Mouse (Mus musculus) neural tube, embryonic 15.5 days (tissue): Measurements from ENCODE around the gene Bfsp2. TPM values are rescaled to one million over a fixed set of nuclear protein-coding genes. Genes with fewer than 3 reads are reported as not detected.

Source experiments
- ATAC-seq: fragments of 200-750 bp; cut with Nextera tagmentation; 2 replicates; pipeline ENCODE4 v1.8.0; 2017; ENCODE audit warnings: mild to moderate bottlenecking, moderate TSS enrichment, moderate library complexity; ENCODE audit not compliant: low FRiP score
- H3K27ac ChIP-seq: fragments of 300-500 bp; sonication (generic); replicated peaks from 2 replicates; pipeline ENCODE4 v1.5.1; 2015; ENCODE audit warnings: mild to moderate bottlenecking, inconsistent platforms
- H3K27me3 ChIP-seq: fragments of 300-500 bp; sonication (generic); replicated peaks from 2 replicates; pipeline ENCODE4 v1.6.1; 2015; ENCODE audit warnings: inconsistent platforms
- H3K36me3 ChIP-seq: fragments of 300-500 bp; sonication (generic); 2 replicates; pipeline ENCODE4 v1.6.1; 2015; ENCODE audit warnings: inconsistent platforms
- H3K4me1 ChIP-seq: fragments of 300-500 bp; sonication (generic); 2 replicates; pipeline ENCODE4 v1.6.1; 2015; ENCODE audit warnings: inconsistent platforms
- H3K4me2 ChIP-seq: fragments of 300-500 bp; sonication (generic); 2 replicates; pipeline ENCODE4 v1.6.1; 2015; ENCODE audit warnings: inconsistent platforms, mild to moderate bottlenecking, moderate library complexity
- H3K4me3 ChIP-seq: fragments of 300-500 bp; sonication (generic); replicated peaks from 2 replicates; pipeline ENCODE4 v1.5.1; 2015; ENCODE audit warnings: mild to moderate bottlenecking, inconsistent platforms
- H3K9ac ChIP-seq: fragments of 300-500 bp; sonication (generic); replicated peaks from 2 replicates; pipeline ENCODE4 v1.6.1; 2015; ENCODE audit warnings: mild to moderate bottlenecking, inconsistent platforms
- H3K9me3 ChIP-seq: fragments of 300-500 bp; sonication (generic); replicated peaks from 2 replicates; pipeline ENCODE4 v1.6.1; 2016; ENCODE audit warnings: inconsistent platforms
- WGBS: fragments of 180-500 bp; shearing (Covaris S2); methylation state at CpG from one replicate; pipeline ENCODE4 v1.1.7; 2015; ENCODE audit warnings: mixed read lengths; 5-methylcytosine and 5-hydroxymethylcytosine counted together
- polyA plus RNA-seq: library from polyadenylated mRNA; unstranded; fragments of >200 nt; fragmentation: Nextera tagmentation; extraction: Ambion mirVana; gene quantifications from 2 replicates; pipeline ENCODE4 v1.2.1, GENCODE M21; 2015

Bfsp2 gene
- 2.5 and 2.7 TPM in 2 replicates for polyA plus RNA-seq

DNA sequence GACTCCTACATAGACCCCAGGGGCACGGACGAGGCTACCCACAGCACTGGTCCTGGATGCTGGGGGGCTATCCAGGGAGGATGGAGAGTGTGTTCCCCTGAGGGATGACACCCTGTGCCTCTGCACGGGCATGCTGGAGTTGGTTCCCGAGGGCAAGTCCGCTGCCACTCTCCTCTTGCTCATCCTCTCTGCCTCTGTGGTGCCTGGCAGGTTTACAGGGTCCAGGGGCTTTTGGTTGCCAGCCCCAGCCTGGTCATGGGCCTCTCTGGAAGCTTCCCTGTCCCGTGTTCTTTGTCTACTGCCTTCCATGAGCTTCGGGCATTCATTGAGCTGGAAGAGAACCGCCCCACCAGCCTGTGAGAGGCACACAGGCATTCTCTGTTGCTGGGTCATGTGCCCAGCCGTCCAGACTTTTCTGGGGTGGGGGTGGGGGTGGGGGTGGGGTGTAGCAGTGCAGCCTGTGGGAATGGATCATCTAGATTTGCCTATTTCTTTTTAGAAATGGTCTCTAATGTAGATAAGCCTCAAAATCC, at the start of gene Bfsp2:
Bfsp2 (minus strand) TSS at position 377 of the 533 bp plus-strand sequence.
- Histone ChIP-seq H3K36me3 (no peaks in the 10 kb centered on the region), H3K27ac (no peak within 1 kb of the TSS), H3K9ac (no peak within 1 kb of the TSS), H3K9me3 (no peaks in the 10 kb centered on the region), H3K4me2 (no peak within 1 kb of the TSS), H3K27me3 (no peaks in the 10 kb centered on the region), H3K4me1 (peaks cover 5% of the 10 kb centered on the region; the same call in 1 of the 2 replicates), H3K4me3 (no peak within 1 kb of the TSS)
- WGBS, result 66% methylated on average over 9 of the region's 9 CpGs
- no peak; the same call in 1 of the 2 replicates for ATAC-seq

DNA sequence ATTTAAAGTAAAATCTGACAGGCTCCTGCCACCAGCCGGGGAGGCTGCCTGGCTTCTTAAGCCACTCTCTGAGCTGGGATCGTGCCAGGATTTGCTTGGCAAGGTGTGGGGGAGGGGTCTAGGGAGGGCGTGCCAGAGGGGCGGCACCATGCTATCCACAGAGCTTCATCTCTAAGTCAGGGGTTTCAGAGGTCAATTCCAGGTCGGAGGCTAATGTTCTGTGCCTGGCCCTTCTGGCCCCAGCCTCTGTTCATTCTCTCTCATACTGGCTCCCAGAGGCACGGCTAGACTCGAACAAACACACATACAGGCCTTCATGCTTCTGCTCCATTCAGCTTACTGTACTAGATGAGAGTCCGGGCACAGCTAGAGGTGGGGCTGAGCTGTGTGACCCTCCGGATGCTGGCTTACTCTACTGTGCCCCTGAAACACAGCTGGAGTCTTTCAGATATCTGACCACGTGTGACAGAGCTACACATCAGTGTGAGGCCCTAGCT, 44.9 kb upstream of the Bfsp2 start:
- H3K4me3 ChIP-seq, result no peak overlapping the region
- ATAC-seq, result peak; percentile 48
- WGBS, result 17% methylated on average over 10 of the region's 10 CpGs

DNA sequence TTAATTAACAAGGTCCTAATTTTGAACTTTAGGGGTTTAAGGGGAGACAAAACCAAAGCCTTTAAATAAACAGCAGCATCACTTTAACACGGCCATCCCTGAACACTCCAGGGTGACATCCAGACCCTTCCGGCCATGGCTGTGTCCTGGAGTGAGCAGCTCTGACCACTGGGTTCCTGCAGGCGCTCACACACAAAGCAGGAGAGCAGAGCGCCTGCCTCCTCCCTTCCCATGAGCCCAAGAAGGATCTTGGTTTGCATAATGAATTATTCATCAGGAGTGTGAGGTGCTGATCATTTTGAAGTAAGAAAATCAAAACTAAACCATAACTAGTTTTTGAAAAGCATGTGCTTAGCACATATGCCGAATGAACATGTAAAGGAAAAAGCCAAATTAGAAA, 44.4 kb upstream of the Bfsp2 start:
- 15% methylated on average over 5 of the region's 5 CpGs for WGBS
- peak; percentile 42; the same call in 1 of the 2 replicates for ATAC-seq
- no peaks in the 10 kb centered on the region for H3K36me3 ChIP-seq
- no peak overlapping the region for H3K9ac ChIP-seq
- H3K4me1 ChIP-seq, result peaks cover 33% of the 10 kb centered on the region
- H3K27me3 ChIP-seq, result no peaks in the 10 kb centered on the region
- no peak overlapping the region for H3K4me3 ChIP-seq
- H3K4me2 ChIP-seq, result no peak overlapping the region
- no peak overlapping the region for H3K27ac ChIP-seq
- no peaks in the 10 kb centered on the region for H3K9me3 ChIP-seq

More for the DNA sequence above, 44.9 kb upstream of the Bfsp2 start:
- Histone ChIP-seq H3K9me3 (no peaks in the 10 kb centered on the region), H3K36me3 (no peaks in the 10 kb centered on the region), H3K4me2 (no peak overlapping the region), H3K27me3 (no peaks in the 10 kb centered on the region), H3K27ac (no peak overlapping the region), H3K4me1 (peaks cover 33% of the 10 kb centered on the region), H3K9ac (no peak overlapping the region)

DNA sequence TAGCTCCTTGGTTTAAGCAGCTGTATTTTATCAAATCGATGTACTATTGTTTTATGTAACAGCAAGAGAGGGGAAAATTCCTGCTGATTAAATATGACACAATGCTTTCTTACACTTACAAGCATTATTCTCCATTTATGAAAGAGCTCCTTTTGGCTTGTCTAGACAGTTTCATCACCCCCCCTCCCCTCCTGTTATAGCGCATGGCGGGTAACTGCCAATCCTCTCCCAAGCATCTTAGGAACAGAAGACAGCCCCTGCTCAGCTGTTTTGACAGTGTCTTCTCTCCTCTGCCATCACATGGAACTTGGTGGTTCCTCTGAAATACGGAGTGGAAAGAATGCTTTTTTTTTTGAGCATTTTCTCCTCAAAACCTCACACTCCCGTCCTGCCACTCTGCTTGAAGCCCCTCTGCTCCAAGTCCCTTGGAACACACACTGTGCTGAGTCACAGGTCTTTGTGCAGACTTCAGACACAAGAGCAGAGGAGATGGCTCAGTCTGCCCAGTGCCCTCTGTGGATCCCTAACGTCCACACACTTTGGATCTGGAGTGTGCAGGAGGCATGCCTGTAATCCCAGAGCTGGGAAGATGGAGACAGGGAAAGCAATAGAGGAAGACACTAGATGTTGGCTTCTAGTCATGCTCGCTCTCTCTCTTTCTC, 43.7 kb upstream of the Bfsp2 start:
- no peaks in the 10 kb centered on the region for H3K36me3 ChIP-seq
- no peak overlapping the region for H3K9ac ChIP-seq
- peaks cover 33% of the 10 kb centered on the region for H3K4me1 ChIP-seq
- ATAC-seq, result no peak
- no peak overlapping the region for H3K4me3 ChIP-seq
- no peaks in the 10 kb centered on the region for H3K27me3 ChIP-seq
- no peaks in the 10 kb centered on the region for H3K9me3 ChIP-seq
- H3K4me2 ChIP-seq, result no peak overlapping the region
- H3K27ac ChIP-seq, result no peak overlapping the region
- 45% methylated on average over 7 of the region's 7 CpGs for WGBS

DNA sequence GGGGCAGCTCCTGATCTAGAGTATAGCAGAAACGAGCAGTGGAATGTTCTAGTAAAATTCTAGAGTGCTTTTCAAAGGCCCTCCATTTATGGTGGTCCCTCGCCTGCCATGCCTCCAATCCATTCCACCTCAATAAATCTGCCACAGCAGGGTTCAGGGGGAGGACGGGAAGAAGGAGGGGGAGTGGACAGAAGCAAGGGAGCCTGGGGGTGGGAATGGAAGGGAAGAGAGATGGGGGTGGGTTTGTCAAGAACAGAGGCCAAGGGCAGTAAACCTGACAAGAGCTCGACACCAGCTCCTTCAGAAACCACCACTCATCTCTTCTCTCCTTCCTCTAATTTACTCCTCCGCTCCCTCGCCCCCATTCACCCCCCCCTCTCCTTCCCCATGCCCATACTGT, 42.8 kb upstream of the Bfsp2 start:
- 16% methylated on average over 6 of the region's 6 CpGs for WGBS

DNA sequence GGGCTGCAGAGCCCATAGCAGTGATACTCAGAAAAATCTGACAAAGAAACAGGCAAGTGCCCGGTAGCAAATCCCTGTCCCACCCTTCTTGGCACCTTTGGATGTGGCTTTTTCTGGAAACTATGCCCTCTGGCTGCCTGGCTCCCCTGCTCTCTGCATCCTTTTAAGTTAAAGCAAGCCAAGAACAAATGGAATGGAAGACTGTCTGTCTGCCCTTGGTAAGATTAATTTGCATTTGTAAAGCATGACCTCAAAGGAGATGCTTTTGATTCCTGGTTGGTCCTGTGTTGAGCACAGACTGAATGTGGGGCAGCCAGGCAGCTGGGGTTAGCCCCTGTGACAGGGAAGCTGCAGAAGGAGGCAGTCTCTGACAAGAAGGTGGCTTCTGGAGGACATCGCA, 33.7 kb upstream of the Bfsp2 start:
- H3K27me3 ChIP-seq, result no peaks in the 10 kb centered on the region
- no peaks in the 10 kb centered on the region for H3K36me3 ChIP-seq
- no peaks in the 10 kb centered on the region for H3K9me3 ChIP-seq
- H3K9ac ChIP-seq, result no peak overlapping the region
- H3K27ac ChIP-seq, result no peak overlapping the region
- H3K4me2 ChIP-seq, result no peak overlapping the region
- WGBS, result 55% methylated on average over 2 of the region's 2 CpGs
- no peak for ATAC-seq
- no peak overlapping the region for H3K4me3 ChIP-seq
- no peaks in the 10 kb centered on the region for H3K4me1 ChIP-seq

More for the DNA sequence above, 42.8 kb upstream of the Bfsp2 start:
- no peak overlapping the region for H3K4me3 ChIP-seq
- H3K36me3 ChIP-seq, result no peaks in the 10 kb centered on the region
- no peaks in the 10 kb centered on the region for H3K27me3 ChIP-seq
- no peaks in the 10 kb centered on the region for H3K9me3 ChIP-seq
- ATAC-seq, result no peak
- no peak overlapping the region for H3K27ac ChIP-seq
- H3K9ac ChIP-seq, result no peak overlapping the region
- peaks cover 33% of the 10 kb centered on the region for H3K4me1 ChIP-seq
- no peak overlapping the region for H3K4me2 ChIP-seq

DNA sequence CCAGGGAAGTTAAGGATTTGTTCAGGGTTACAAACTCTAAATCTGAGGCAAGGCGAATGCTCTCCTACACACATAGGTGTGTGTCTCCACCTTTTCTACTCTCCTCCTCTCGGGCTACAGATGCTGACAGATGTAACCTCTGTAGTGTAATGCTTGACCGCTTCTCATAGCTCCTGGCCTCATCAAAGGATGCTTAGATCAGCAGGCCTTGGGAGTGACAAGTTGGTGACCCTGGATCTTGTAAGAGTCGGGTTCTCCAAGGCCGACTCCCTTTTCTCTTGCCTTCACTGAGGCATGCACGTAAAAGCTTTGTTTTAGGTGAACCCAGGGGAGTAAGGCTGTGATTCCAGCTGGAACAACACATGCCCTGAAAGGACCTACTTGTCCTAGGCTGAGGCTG, 32.0 kb upstream of the Bfsp2 start:
- WGBS, result 83% methylated on average over 6 of the region's 6 CpGs
- no peaks in the 10 kb centered on the region for H3K36me3 ChIP-seq
- no peak for ATAC-seq

DNA sequence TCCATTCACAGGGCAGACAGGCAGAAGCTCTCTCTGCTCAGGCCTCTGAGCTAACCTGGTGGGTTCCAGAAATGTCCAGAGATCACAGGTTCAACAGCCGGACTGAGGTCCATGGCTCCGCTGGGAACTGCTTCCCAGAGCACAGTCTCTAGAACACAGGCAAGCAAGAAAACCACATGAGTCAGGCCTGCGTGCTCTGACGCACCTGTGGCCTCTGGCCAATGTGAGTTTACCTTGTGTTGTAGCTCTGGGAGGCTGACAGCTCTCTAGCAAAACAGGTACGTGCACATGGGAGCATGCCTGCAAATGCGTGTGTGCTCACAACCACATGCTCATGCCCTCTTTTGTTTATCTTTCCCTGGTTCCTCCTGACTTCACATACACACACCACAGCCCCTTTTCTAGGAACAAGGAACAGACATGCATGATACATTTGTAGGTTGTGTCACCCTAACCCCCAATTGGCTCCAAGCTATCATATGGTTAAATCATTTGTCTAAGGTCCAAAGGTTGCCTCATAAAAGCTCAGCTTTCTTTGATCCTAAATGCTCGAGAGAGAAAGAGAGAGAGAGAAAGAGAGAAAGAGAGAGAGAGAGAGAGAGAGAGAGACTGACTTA, 26.9 kb upstream of the Bfsp2 start:
- no peak overlapping the region for H3K4me2 ChIP-seq
- H3K27ac ChIP-seq, result no peak overlapping the region
- H3K9me3 ChIP-seq, result no peaks in the 10 kb centered on the region
- no peaks in the 10 kb centered on the region for H3K36me3 ChIP-seq
- no peak overlapping the region for H3K4me3 ChIP-seq
- no peaks in the 10 kb centered on the region for H3K27me3 ChIP-seq
- peaks cover 31% of the 10 kb centered on the region for H3K4me1 ChIP-seq
- ATAC-seq, result no peak
- WGBS, result 67% methylated on average over 7 of the region's 7 CpGs
- H3K9ac ChIP-seq, result no peak overlapping the region

More for the DNA sequence above, 32.0 kb upstream of the Bfsp2 start:
- H3K9me3 ChIP-seq, result no peaks in the 10 kb centered on the region
- no peaks in the 10 kb centered on the region for H3K27me3 ChIP-seq
- no peak overlapping the region for H3K4me3 ChIP-seq
- no peaks in the 10 kb centered on the region for H3K4me1 ChIP-seq
- no peak overlapping the region for H3K27ac ChIP-seq
- H3K4me2 ChIP-seq, result no peak overlapping the region
- no peak overlapping the region for H3K9ac ChIP-seq

DNA sequence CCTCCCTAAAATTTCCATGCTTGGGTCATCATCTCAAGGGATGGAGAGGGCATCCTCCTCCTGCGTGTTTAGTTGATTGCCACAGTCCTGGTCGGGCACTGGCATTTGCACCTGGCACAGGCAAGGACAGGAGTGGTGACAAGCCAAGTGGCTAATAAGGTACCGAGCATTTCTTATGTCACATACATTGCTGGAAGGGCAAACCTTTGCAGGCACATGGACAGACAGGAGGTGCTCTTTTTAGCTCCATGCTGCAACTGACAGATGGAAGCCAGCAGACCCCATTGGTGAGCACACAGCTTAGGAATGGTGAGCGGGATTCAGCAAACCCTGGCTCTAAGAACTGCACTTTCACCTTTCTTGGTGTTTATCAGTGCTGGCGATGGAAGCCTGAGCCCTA, 24.8 kb upstream of the Bfsp2 start:
- Histone ChIP-seq H3K4me1 (peaks cover 40% of the 10 kb centered on the region), H3K9me3 (no peaks in the 10 kb centered on the region), H3K4me3 (no peak overlapping the region), H3K27ac (peak overlapping the region; percentile 60; the same call in 1 of the 2 replicates), H3K9ac (no peak overlapping the region), H3K27me3 (no peaks in the 10 kb centered on the region), H3K4me2 (no peak overlapping the region), H3K36me3 (no peaks in the 10 kb centered on the region)
- ATAC-seq, result no peak
- 24% methylated on average over 5 of the region's 5 CpGs for WGBS

DNA sequence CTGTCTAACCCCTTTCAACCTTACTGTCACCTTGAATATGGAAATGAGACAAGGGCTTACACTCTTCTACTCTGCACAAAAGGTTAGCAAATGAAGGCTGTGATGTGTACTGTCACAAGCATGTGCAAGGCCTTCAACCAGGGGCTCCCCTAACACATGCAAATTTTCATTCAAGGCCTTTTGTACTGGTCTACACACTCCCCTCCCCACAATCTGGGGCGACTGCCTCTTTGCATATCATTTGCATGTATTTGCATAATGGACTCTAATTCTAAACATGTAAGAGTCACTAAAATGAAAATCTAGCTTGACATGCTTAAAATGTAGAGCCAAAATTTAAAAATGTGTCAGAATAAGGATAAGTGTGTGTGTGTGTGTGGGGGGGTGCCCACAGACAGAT, 24.4 kb upstream of the Bfsp2 start:
- Histone ChIP-seq H3K9me3 (no peaks in the 10 kb centered on the region), H3K27me3 (0 out of 2 replicates have a peak, but pooled peaks cover under 1% of the 10 kb centered on the region), H3K4me1 (peaks cover 40% of the 10 kb centered on the region), H3K4me3 (no peak overlapping the region), H3K36me3 (no peaks in the 10 kb centered on the region), H3K27ac (peak overlapping the region; percentile 60), H3K9ac (no peak overlapping the region), H3K4me2 (no peak overlapping the region)
- peak; percentile 46; the same call in 1 of the 2 replicates for ATAC-seq
- WGBS, result 15% methylated on average over 1 of the region's 1 CpGs

DNA sequence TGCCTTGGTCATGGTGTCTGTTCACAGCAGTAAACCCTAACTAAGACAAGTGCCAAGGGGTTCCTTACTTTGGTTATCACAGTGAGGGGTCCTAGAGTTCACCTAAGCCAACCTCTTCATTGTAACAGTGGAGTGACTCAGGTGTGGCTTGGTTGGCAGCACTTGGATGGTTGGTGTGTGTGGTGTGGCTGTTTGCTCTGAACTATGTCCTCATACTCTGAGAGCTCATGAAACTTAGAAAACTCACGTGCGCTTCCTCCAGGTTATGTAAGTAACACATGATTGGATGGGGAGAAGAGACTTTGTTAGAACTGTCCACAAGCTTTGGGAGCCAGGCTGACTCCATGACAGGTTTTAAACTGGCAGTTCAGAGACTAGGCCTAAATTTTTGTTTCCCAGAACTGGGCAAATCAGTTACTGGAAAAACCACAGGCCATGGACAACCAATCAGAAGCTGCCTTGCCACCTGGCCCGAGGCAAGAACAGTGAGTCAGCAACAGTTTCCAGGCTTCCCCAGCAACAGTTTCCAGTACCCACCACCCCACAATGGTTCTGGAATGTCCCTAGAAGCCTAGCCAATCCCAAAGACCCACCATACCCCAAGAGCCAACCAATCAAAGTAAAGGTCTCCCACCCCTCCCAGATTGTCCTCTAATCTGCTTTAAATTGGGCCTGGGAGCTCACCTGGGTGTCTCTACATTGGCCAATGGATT, 23.5 kb upstream of the Bfsp2 start:
- Histone ChIP-seq H3K27ac (peak overlapping the region; percentile 60; the same call in 1 of the 2 replicates), H3K9ac (no peak overlapping the region), H3K4me2 (no peak overlapping the region), H3K27me3 (0 out of 2 replicates have a peak, but pooled peaks cover 7% of the 10 kb centered on the region), H3K36me3 (no peaks in the 10 kb centered on the region), H3K4me1 (peaks cover 43% of the 10 kb centered on the region), H3K9me3 (no peaks in the 10 kb centered on the region), H3K4me3 (no peak overlapping the region)
- no peak for ATAC-seq
- 85% methylated on average over 3 of the region's 3 CpGs for whole genome bisulfite sequencing
